Mouse (Mus musculus) stomach, embryonic 15.5 days (tissue): ENCODE measurements around the gene Abcg1. TPM values are rescaled to one million over a fixed set of nuclear protein-coding genes. Genes with fewer than 3 reads are reported as not detected.

ENCODE experiments used
- ATAC-seq: fragments of 200-750 bp; cut with Nextera tagmentation; 2 replicates; pipeline ENCODE4 v1.8.0; 2017; ENCODE audit warnings: low read depth, moderate number of reproducible peaks, moderate TSS enrichment; ENCODE audit not compliant: insufficient read depth, low FRiP score
- H3K27ac ChIP-seq: fragments of 300-500 bp; sonication (generic); 2 replicates; pipeline ENCODE4 v1.5.1; 2015; ENCODE audit warnings: mild to moderate bottlenecking, inconsistent platforms
- H3K27me3 ChIP-seq: fragments of 300-500 bp; sonication (generic); replicated peaks from 2 replicates; pipeline ENCODE4 v1.6.1; 2015; ENCODE audit warnings: inconsistent platforms
- H3K36me3 ChIP-seq: fragments of 300-500 bp; sonication (generic); 2 replicates; pipeline ENCODE4 v1.6.1; 2015; ENCODE audit warnings: inconsistent platforms
- H3K4me1 ChIP-seq: fragments of 300-500 bp; sonication (generic); 2 replicates; pipeline ENCODE4 v1.6.1; 2015; ENCODE audit warnings: inconsistent platforms
- H3K4me2 ChIP-seq: fragments of 300-500 bp; sonication (generic); 2 replicates; pipeline ENCODE4 v1.6.1; 2015; ENCODE audit warnings: mild to moderate bottlenecking, inconsistent platforms
- H3K4me3 ChIP-seq: fragments of 300-500 bp; sonication (generic); replicated peaks from 2 replicates; pipeline ENCODE4 v1.5.1; 2015; ENCODE audit warnings: inconsistent platforms
- H3K9ac ChIP-seq: fragments of 300-500 bp; sonication (generic); 2 replicates; pipeline ENCODE4 v1.6.1; 2015; ENCODE audit warnings: inconsistent platforms
- H3K9me3 ChIP-seq: fragments of 300-500 bp; sonication (generic); 2 replicates; pipeline ENCODE4 v1.6.1; 2016; ENCODE audit warnings: inconsistent platforms
- WGBS: fragments of 180-500 bp; shearing (Covaris S2); methylation state at CpG from one replicate; pipeline ENCODE4 v1.1.7; 2015; 5-methylcytosine and 5-hydroxymethylcytosine counted together
- polyA plus RNA-seq: library from polyadenylated mRNA; unstranded; fragments of >200 nt; fragmentation: Nextera tagmentation; extraction: Ambion mirVana; gene quantifications from 2 replicates; pipeline ENCODE4 v1.2.1, GENCODE M21; 2015

The Abcg1 gene
- polyA plus RNA-seq, 1 experiment from 2014 or later: 8.4 TPM

DNA sequence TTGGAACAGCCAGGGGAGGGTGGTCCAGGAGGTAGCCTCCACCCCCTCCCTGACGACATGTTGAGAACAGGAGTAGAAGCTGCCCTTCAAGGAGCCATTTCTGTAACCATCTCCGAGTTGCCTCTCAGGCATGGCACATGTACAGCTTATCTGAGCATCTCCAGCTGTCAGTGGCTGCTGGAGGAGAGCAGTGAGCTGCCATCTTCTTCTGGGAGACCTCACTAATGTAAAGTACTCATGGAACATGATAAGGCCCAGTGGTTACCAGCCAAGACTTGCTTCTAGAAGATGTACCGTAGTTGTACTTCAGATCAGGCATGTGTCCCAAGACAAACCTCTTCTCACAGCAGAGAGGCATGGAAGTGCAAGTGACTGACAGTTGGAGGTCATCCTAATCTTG, 28.0 kb downstream of the Abcg1 start:
- Histone ChIP-seq H3K4me2 (no peak overlapping the region), H3K4me1 (peaks cover 23% of the 10 kb centered on the region; the same call in 1 of the 2 replicates), H3K4me3 (no peak overlapping the region), H3K9ac (no peak overlapping the region), H3K9me3 (no peaks in the 10 kb centered on the region), H3K36me3 (no peaks in the 10 kb centered on the region), H3K27ac (no peak overlapping the region), H3K27me3 (no peaks in the 10 kb centered on the region)
- 83% methylated on average over 3 of the region's 3 CpGs for WGBS
- ATAC-seq: no peak

GRCm38 (mm10) chr17:31086196-31086595, 28.7 kb downstream of the Abcg1 start:
- H3K27ac ChIP-seq: no peak overlapping the region
- no peak overlapping the region for H3K9ac ChIP-seq
- peaks cover 23% of the 10 kb centered on the region; the same call in 1 of the 2 replicates for H3K4me1 ChIP-seq
- no peak overlapping the region for H3K4me3 ChIP-seq
- 91% methylated on average over 7 of the region's 7 CpGs for WGBS
- no peaks in the 10 kb centered on the region for H3K36me3 ChIP-seq
- no peak overlapping the region for H3K4me2 ChIP-seq
- H3K27me3 ChIP-seq: no peaks in the 10 kb centered on the region
- no peak for ATAC-seq
- H3K9me3 ChIP-seq: no peaks in the 10 kb centered on the region

DNA sequence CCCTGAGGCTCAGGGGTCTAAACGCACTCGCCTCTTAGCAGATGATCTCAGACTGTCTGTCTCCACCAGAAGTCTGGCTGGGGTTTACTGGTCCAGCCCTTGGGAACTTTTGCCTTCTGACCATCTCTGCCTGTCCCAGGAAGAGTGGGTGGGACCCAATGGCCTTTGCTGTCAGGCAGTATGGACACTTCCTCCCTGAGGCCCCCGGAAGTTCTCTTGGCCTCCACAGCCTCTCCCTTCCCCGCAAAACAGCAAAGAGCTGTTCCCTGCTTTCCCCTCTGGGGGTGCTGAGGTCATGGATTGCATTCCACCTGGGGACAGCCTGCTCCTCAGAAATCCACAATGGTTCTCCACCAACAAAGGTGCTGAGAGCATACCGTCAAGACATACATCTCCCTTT, 31.2 kb downstream of the Abcg1 start:
- H3K4me1 ChIP-seq: peaks cover 23% of the 10 kb centered on the region; the same call in 1 of the 2 replicates
- H3K9me3 ChIP-seq: no peaks in the 10 kb centered on the region
- no peaks in the 10 kb centered on the region for H3K27me3 ChIP-seq
- no peak overlapping the region for H3K9ac ChIP-seq
- H3K4me3 ChIP-seq: no peak overlapping the region
- no peaks in the 10 kb centered on the region; the same call in 1 of the 2 replicates for H3K36me3 ChIP-seq
- WGBS: 38% methylated on average over 5 of the region's 5 CpGs
- H3K27ac ChIP-seq: no peak overlapping the region
- H3K4me2 ChIP-seq: no peak overlapping the region
- ATAC-seq: no peak

DNA sequence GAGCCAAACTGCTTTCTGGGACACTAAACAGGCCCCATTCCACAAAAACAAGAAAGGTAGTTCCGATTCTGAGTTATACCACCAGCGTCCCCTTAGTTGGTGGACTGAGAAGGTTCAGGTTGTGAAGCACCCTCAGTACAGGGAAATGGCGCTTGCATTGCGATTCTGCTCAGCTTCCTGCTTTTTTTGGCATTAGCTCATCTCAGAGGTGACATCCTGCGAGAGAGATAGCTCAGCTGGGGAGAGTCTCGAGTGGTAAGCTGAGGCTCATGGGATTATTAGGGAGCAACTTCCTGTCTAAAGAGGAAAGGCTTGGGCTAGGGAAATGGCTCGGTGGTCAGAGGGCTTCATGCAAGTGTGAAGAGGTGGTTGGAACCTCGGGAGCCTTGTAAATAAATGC, 32.4 kb downstream of the Abcg1 start:
- Histone ChIP-seq H3K9me3 (no peaks in the 10 kb centered on the region), H3K4me2 (no peak overlapping the region), H3K9ac (no peak overlapping the region), H3K27me3 (no peaks in the 10 kb centered on the region), H3K4me1 (peaks cover 23% of the 10 kb centered on the region; the same call in 1 of the 2 replicates), H3K27ac (no peak overlapping the region), H3K4me3 (no peak overlapping the region), H3K36me3 (no peaks in the 10 kb centered on the region; the same call in 1 of the 2 replicates)
- ATAC-seq: no peak
- WGBS: 54% methylated on average over 8 of the region's 8 CpGs

- no peak overlapping the region for H3K9ac ChIP-seq
- H3K4me2 ChIP-seq: no peak overlapping the region
- peaks cover 23% of the 10 kb centered on the region; the same call in 1 of the 2 replicates for H3K4me1 ChIP-seq
- 26% methylated on average over 13 of the region's 13 CpGs for WGBS
- H3K36me3 ChIP-seq: no peaks in the 10 kb centered on the region; the same call in 1 of the 2 replicates
- H3K4me3 ChIP-seq: no peak overlapping the region
- H3K27ac ChIP-seq: no peak overlapping the region
- peak; percentile 83; the same call in 1 of the 2 replicates for ATAC-seq
- no peaks in the 10 kb centered on the region for H3K27me3 ChIP-seq
- H3K9me3 ChIP-seq: no peaks in the 10 kb centered on the region
Observed at GRCm38 (mm10) chr17:31091023-31091735, 33.7 kb downstream of the Abcg1 start.

GRCm38 (mm10) chr17:31094781-31095180, 37.3 kb downstream of the Abcg1 start:
- Histone ChIP-seq H3K36me3 (no peaks in the 10 kb centered on the region; the same call in 1 of the 2 replicates), H3K4me3 (no peak overlapping the region), H3K27ac (no peak overlapping the region), H3K4me1 (0 out of 2 replicates have a peak, but pooled peaks cover 5% of the 10 kb centered on the region), H3K9me3 (no peaks in the 10 kb centered on the region), H3K27me3 (no peaks in the 10 kb centered on the region), H3K4me2 (no peak overlapping the region), H3K9ac (no peak overlapping the region)
- ATAC-seq: no peak
- WGBS: 52% methylated on average over 5 of the region's 5 CpGs

- no peak overlapping the region for H3K4me2 ChIP-seq
- 77% methylated on average over 7 of the region's 7 CpGs for WGBS
- no peak overlapping the region for H3K9ac ChIP-seq
Observed at GRCm38 (mm10) chr17:31095570-31095969, 38.1 kb downstream of the Abcg1 start.

DNA sequence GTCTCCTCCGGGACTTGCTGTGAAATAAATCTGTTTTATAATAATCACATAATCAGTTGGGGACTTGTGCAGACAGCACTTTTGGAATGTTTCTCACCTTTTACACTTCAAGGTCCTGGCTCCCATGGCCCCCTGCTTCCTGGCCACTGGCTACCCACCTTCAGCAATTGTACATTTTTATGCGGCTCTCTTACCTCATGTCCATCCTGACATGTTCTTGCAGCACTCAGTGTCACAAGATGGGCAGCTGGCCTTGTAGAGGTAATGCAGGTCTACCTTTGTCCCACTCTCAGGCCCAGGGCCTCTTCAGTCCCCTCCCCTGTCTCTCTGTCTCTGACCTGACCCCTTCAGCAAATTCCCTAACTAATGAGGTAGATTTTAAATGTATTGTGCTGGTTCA, 39.4 kb downstream of the Abcg1 start:
- Histone ChIP-seq H3K36me3 (no peaks in the 10 kb centered on the region; the same call in 1 of the 2 replicates), H3K4me1 (no peaks in the 10 kb centered on the region), H3K4me2 (no peak overlapping the region), H3K27me3 (no peaks in the 10 kb centered on the region), H3K27ac (no peak overlapping the region), H3K9ac (no peak overlapping the region), H3K9me3 (no peaks in the 10 kb centered on the region), H3K4me3 (no peak overlapping the region)
- WGBS: 99% methylated on average over 2 of the region's 2 CpGs
- no peak for ATAC-seq

More at GRCm38 (mm10) chr17:31095570-31095969, 38.1 kb downstream of the Abcg1 start:
- no peak for ATAC-seq
- no peak overlapping the region for H3K27ac ChIP-seq
- no peaks in the 10 kb centered on the region for H3K4me1 ChIP-seq
- no peak overlapping the region for H3K4me3 ChIP-seq
- no peaks in the 10 kb centered on the region; the same call in 1 of the 2 replicates for H3K36me3 ChIP-seq
- no peaks in the 10 kb centered on the region for H3K9me3 ChIP-seq
- no peaks in the 10 kb centered on the region for H3K27me3 ChIP-seq

- Histone ChIP-seq H3K27ac (no peak overlapping the region), H3K4me1 (no peaks in the 10 kb centered on the region), H3K27me3 (no peaks in the 10 kb centered on the region), H3K4me3 (no peak overlapping the region), H3K36me3 (no peaks in the 10 kb centered on the region), H3K9me3 (no peaks in the 10 kb centered on the region), H3K9ac (no peak overlapping the region), H3K4me2 (no peak overlapping the region)
- ATAC-seq: peak; percentile 39; the same call in 1 of the 2 replicates
- 74% methylated on average over 5 of the region's 5 CpGs for WGBS
Observed at GRCm38 (mm10) chr17:31098788-31099187, 41.3 kb downstream of the Abcg1 start.

GRCm38 (mm10) chr17:31103007-31103570, 45.6 kb downstream of the Abcg1 start:
- H3K9ac ChIP-seq: no peak overlapping the region

DNA sequence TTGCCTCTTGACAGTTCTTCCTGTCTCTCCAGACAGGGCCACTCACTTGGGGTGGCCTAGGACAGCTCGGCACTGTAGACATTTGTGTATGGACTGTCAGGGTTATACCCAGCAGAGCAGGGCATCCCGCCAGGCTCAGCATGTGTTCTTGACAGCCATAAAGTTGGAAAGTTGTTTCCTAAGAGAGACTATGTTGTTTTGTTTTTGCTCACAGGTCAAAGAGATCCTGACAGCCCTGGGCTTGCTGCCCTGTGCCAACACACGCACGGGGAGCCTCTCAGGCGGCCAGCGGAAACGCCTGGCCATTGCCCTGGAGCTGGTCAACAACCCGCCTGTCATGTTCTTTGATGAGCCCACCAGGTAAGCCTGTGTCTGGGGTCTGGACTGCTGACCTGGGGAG, 46.3 kb downstream of the Abcg1 start:
- no peaks in the 10 kb centered on the region for H3K9me3 ChIP-seq
- H3K9ac ChIP-seq: no peak overlapping the region
- H3K36me3 ChIP-seq: no peaks in the 10 kb centered on the region
- H3K27ac ChIP-seq: no peak overlapping the region
- H3K4me2 ChIP-seq: no peak overlapping the region
- ATAC-seq: no peak
- peaks cover 4% of the 10 kb centered on the region; the same call in 1 of the 2 replicates for H3K4me1 ChIP-seq
- no peaks in the 10 kb centered on the region for H3K27me3 ChIP-seq
- 84% methylated on average over 8 of the region's 8 CpGs for WGBS
- no peak overlapping the region for H3K4me3 ChIP-seq

More at GRCm38 (mm10) chr17:31103007-31103570, 45.6 kb downstream of the Abcg1 start:
- ATAC-seq: no peak
- 84% methylated on average over 8 of the region's 8 CpGs for WGBS
- no peaks in the 10 kb centered on the region for H3K9me3 ChIP-seq
- H3K4me1 ChIP-seq: peaks cover 4% of the 10 kb centered on the region; the same call in 1 of the 2 replicates
- no peaks in the 10 kb centered on the region for H3K36me3 ChIP-seq
- H3K4me3 ChIP-seq: no peak overlapping the region
- H3K27me3 ChIP-seq: no peaks in the 10 kb centered on the region
- H3K27ac ChIP-seq: no peak overlapping the region
- no peak overlapping the region for H3K4me2 ChIP-seq

DNA sequence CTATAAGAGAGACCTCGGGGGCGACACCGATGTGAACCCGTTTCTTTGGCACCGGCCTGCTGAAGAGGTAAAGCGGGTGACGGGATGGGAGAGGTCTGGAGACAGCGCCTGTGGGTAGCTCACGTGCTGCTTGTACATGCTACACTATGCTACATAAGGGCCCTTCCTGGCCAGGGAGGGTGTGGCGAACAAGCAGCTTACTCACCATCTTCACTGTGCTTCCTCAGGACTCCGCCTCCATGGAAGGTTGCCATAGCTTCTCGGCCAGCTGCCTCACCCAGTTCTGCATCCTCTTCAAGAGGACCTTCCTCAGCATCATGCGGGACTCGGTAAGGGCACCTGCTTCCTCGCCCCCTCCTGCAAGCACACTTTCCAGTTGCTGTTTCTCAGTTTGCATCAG, 50.9 kb downstream of the Abcg1 start:
- H3K4me1 ChIP-seq: peaks cover 4% of the 10 kb centered on the region; the same call in 1 of the 2 replicates
- ATAC-seq: no peak
- H3K4me2 ChIP-seq: no peak overlapping the region
- H3K27me3 ChIP-seq: no peaks in the 10 kb centered on the region
- WGBS: 85% methylated on average over 15 of the region's 15 CpGs
- H3K36me3 ChIP-seq: no peaks in the 10 kb centered on the region
- H3K4me3 ChIP-seq: no peak overlapping the region
- no peak overlapping the region for H3K9ac ChIP-seq
- H3K27ac ChIP-seq: no peak overlapping the region
- H3K9me3 ChIP-seq: no peaks in the 10 kb centered on the region
